Comparison of ENCODE assay signal across 8 mouse cellular contexts in the genomic region with DNA sequence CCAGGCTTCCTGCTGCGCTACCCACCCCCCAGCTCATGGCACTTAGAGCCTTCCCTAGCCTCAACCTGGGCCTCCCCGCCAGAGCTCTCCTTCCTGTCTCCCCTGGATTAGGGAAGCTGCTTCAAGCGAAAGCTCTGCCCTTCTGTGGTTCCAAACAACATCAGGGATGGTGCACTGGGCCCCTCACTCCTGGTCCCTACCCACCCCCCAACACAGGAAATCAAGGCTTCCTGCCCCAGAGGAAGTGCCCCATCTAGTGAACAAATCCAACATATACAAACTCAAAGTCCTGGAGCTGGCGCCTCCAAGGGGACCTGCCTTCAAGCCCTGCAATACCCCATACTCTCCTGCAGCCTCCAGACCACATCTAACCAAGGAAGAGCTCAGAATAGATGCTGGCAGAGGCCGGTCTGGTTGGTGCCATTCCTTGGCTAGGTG. TPM values are rescaled to one million over a fixed set of nuclear protein-coding genes. Genes with fewer than 3 reads are reported as not detected.
DNase-seq lines count a peak whose midpoint lies in the region; ATAC-seq and TF ChIP-seq lines count a peak whose summit lies in the region.

No protein-coding gene starts in this region.

- no peaks in the 10 kb centered on the region for H3K9me3 ChIP-seq in heart, embryonic 12.5 days (replicated peaks)
- H3K9me3 ChIP-seq in limb, embryonic 12.5 days: no peaks in the 10 kb centered on the region
- H3K9me3 ChIP-seq in midbrain, embryonic 16.5 days (replicated peaks; ENCODE audit: control insufficient read depth, low read length, poor library complexity, severe bottlenecking): no peaks in the 10 kb centered on the region

- peaks cover 4% of the 10 kb centered on the region; the same call in 1 of the 2 replicates for H3K36me3 ChIP-seq in heart, embryonic 12.5 days
- peaks cover 4% of the 10 kb centered on the region; the same call in 1 of the 2 replicates for H3K36me3 ChIP-seq in limb, embryonic 12.5 days
- no peaks in the 10 kb centered on the region for H3K36me3 ChIP-seq in midbrain, embryonic 16.5 days (ENCODE audit: control insufficient read depth, insufficient read depth, low read length)

- peaks cover 80% of the 10 kb centered on the region for H3K4me1 ChIP-seq in heart, embryonic 12.5 days (replicated peaks)
- peaks cover 78% of the 10 kb centered on the region for H3K4me1 ChIP-seq in limb, embryonic 12.5 days (replicated peaks)
- H3K4me1 ChIP-seq in midbrain, embryonic 16.5 days (ENCODE audit: control insufficient read depth, insufficient read depth, low read length): peaks cover 59% of the 10 kb centered on the region

- ATAC-seq in heart, embryonic 12.5 days (ENCODE audit: insufficient number of reproducible peaks, low FRiP score): 0 out of 2 replicates have a peak, but pooled peaks have one; percentile 9
- no peak for ATAC-seq in limb, embryonic 12.5 days (ENCODE audit: insufficient number of reproducible peaks, insufficient read depth, low FRiP score, low TSS enrichment, low read depth)
- no peak for ATAC-seq in midbrain, embryonic 16.5 days

- DNase-seq in layer of hippocampus, adult 2 months (ENCODE audit: low spot score in 2 of 2): no peak
- DNase-seq in layer of hippocampus, adult 8-10 months (ENCODE audit: low spot score in 2 of 2): no peak
- no peak for DNase-seq in left cerebral cortex, adult 18-20 months (ENCODE audit: low spot score in 2 of 2)
- no peak for DNase-seq in B cell, adult 2 months
- no peak for DNase-seq in embryo, embryonic 9.5 days (ENCODE audit: extremely low spot score)

- peak overlapping the region; percentile 90 for H3K4me2 ChIP-seq in heart, embryonic 12.5 days
- peak overlapping the region; percentile 72 for H3K4me2 ChIP-seq in limb, embryonic 12.5 days
- H3K4me2 ChIP-seq in midbrain, embryonic 16.5 days (ENCODE audit: low read length): peak overlapping the region; percentile 62

- peak overlapping the region; percentile 97 for H3K27ac ChIP-seq in layer of hippocampus, adult 2 months
- H3K27ac ChIP-seq in heart, embryonic 12.5 days (ENCODE audit: poor library complexity, severe bottlenecking): peak overlapping the region; percentile 97
- H3K27ac ChIP-seq in limb, embryonic 12.5 days: peak overlapping the region; percentile 98; the same call in 1 of the 2 replicates
- no peak overlapping the region for H3K27ac ChIP-seq in midbrain, embryonic 16.5 days (ENCODE audit: low read length)

- H3K9ac ChIP-seq in heart, embryonic 12.5 days: peak overlapping the region; percentile 100
- no peak overlapping the region for H3K9ac ChIP-seq in limb, embryonic 12.5 days (replicated peaks)
- H3K9ac ChIP-seq in midbrain, embryonic 16.5 days (ENCODE audit: low read depth, low read length): no peak overlapping the region

- TF ChIP-seq CTCF in layer of hippocampus, adult 2 months (conservative IDR thresholded peaks at IDR 0.05): peak; percentile 55

- WGBS in heart, embryonic 12.5 days: 44% methylated on average over 5 of the region's 5 CpGs
- WGBS in limb, embryonic 12.5 days: 49% methylated on average over 5 of the region's 5 CpGs
- WGBS in midbrain, embryonic 16.5 days: 59% methylated on average over 5 of the region's 5 CpGs

- no peaks in the 10 kb centered on the region for H3K27me3 ChIP-seq in heart, embryonic 12.5 days (replicated peaks)
- no peaks in the 10 kb centered on the region for H3K27me3 ChIP-seq in limb, embryonic 12.5 days
- H3K27me3 ChIP-seq in midbrain, embryonic 16.5 days (ENCODE audit: control insufficient read depth, insufficient read depth, low read depth, low read length): no peaks in the 10 kb centered on the region

- peak overlapping the region; percentile 65 for H3K4me3 ChIP-seq in layer of hippocampus, adult 2 months
- H3K4me3 ChIP-seq in heart, embryonic 12.5 days: peak overlapping the region; percentile 88
- no peak overlapping the region for H3K4me3 ChIP-seq in limb, embryonic 12.5 days (replicated peaks)
- H3K4me3 ChIP-seq in midbrain, embryonic 16.5 days (ENCODE audit: low read depth, low read length): no peak overlapping the region

RNA-seq across cellular contexts. Expression of a gene that starts 15.4 kb away (rescaled TPM):
- total RNA-seq in layer of hippocampus, adult 2 months (2021): 10 to 100 TPM; 23.8 to 28.5 TPM
- total RNA-seq in layer of hippocampus, adult 8-10 months (2022): 10 to 100 TPM; 28.0 to 41.5 (median 34.1) TPM
- polyA plus RNA-seq in heart, embryonic 12.5 days (2016; fragmentation: Nextera tagmentation; extraction: Ambion mirVana): 27.4 and 27.8 TPM in 2 replicates
- polyA plus RNA-seq in limb, embryonic 12.5 days (2016; fragmentation: Nextera tagmentation; extraction: Ambion mirVana): 31.5 and 33.6 TPM in 2 replicates
- 28.6 and 31.5 TPM in 2 replicates for polyA plus RNA-seq in midbrain, embryonic 16.5 days (2015; fragmentation: Nextera tagmentation; extraction: Ambion mirVana)
- total RNA-seq in left cerebral cortex, adult 18-20 months (2021): 10 to 100 TPM; 31.5 to 36.1 TPM

RNA-seq across cellular contexts. Expression of a gene that starts 50.6 kb away (rescaled TPM):
- total RNA-seq in layer of hippocampus, adult 2 months (2021): 100 to 1,000 TPM; 133 to 135 TPM
- 100 to 1,000 TPM; 131 to 151 (median 146) TPM for total RNA-seq in layer of hippocampus, adult 8-10 months (2022)
- polyA plus RNA-seq in heart, embryonic 12.5 days (2016; fragmentation: Nextera tagmentation; extraction: Ambion mirVana): 52.9 and 55.0 TPM in 2 replicates
- polyA plus RNA-seq in limb, embryonic 12.5 days (2016; fragmentation: Nextera tagmentation; extraction: Ambion mirVana): 34.2 and 36.6 TPM in 2 replicates
- polyA plus RNA-seq in midbrain, embryonic 16.5 days (2015; fragmentation: Nextera tagmentation; extraction: Ambion mirVana): 92.1 and 100 TPM in 2 replicates
- total RNA-seq in left cerebral cortex, adult 18-20 months (2021): 100 to 1,000 TPM; 154 to 168 TPM

Comparison
In these comparisons a context has a peak if more than half of its experiments do, and no peak if none do; other contexts are left out.
1. H3K4me3 ChIP-seq: peak in layer of hippocampus, adult 2 months (single experiment) and heart, embryonic 12.5 days (single experiment); none in limb, embryonic 12.5 days (single experiment) and midbrain, embryonic 16.5 days (single experiment).
2. Peak in every context shown above with its lines, with median percentiles within 50 percentile points of each other: H3K4me2 ChIP-seq.